Mouse (Mus musculus): ENCODE measurements at regions not wholly inside any gene's neighbourhood (a gene's known extent, or its start where the extent isn't known, plus 50 kb on each side); places are given as distances from the start of the nearest gene placed in this dataset.

- DNase-seq (ENCODE audit: low spot score in 2 of 2): no peak
Measured at GRCm38 (mm10) chr5:11983452-11983851, 65.6 kb downstream of the 4933402N22Rik start.

- no peak for DNase-seq (ENCODE audit: low spot score in 2 of 2)
Measured at GRCm38 (mm10) chr5:11989140-11989539, 71.3 kb downstream of the 4933402N22Rik start.

GRCm38 (mm10) chr5:12000777-12001176 is 82.9 kb downstream of the 4933402N22Rik start:
- DNase-seq (ENCODE audit: low spot score in 2 of 2): no peak

GRCm38 (mm10) chr5:12006473-12006872 is 88.6 kb downstream of the 4933402N22Rik start:
- DNase-seq (ENCODE audit: low spot score in 2 of 2): no peak

GRCm38 (mm10) chr5:12016332-12016731 is 98.5 kb downstream of the 4933402N22Rik start:
- DNase-seq (ENCODE audit: low spot score in 2 of 2): no peak

- DNase-seq (ENCODE audit: low spot score in 2 of 2): no peak
Measured at GRCm38 (mm10) chr5:12020489-12020888, 102.6 kb downstream of the 4933402N22Rik start.

GRCm38 (mm10) chr5:12024705-12025383 is 107.0 kb downstream of the 4933402N22Rik start:
- no peak for DNase-seq (ENCODE audit: low spot score in 2 of 2)

GRCm38 (mm10) chr5:12030002-12030401 is 112.2 kb downstream of the 4933402N22Rik start:
- DNase-seq (ENCODE audit: low spot score in 2 of 2): peak; percentile 8 to 31

GRCm38 (mm10) chr5:12049806-12050205 is 132.0 kb downstream of the 4933402N22Rik start:
- DNase-seq (ENCODE audit: low spot score in 2 of 2): no peak

GRCm38 (mm10) chr5:12080191-12080590 is 162.3 kb downstream of the 4933402N22Rik start:
- DNase-seq (ENCODE audit: low spot score in 2 of 2): no peak

- no peak for DNase-seq (ENCODE audit: low spot score in 2 of 2)
Measured at GRCm38 (mm10) chr5:12093680-12094079, 175.8 kb downstream of the 4933402N22Rik start.

- DNase-seq (ENCODE audit: low spot score in 2 of 2): no peak
Measured at GRCm38 (mm10) chr5:12116587-12117354, 198.9 kb downstream of the 4933402N22Rik start.

GRCm38 (mm10) chr5:12124935-12125334 is 207.1 kb downstream of the 4933402N22Rik start:
- DNase-seq (ENCODE audit: low spot score in 2 of 2): no peak

- DNase-seq (ENCODE audit: low spot score in 2 of 2): no peak
Measured at GRCm38 (mm10) chr5:12127484-12128265, 209.8 kb downstream of the 4933402N22Rik start.

- DNase-seq (ENCODE audit: low spot score in 2 of 2): no peak
Measured at GRCm38 (mm10) chr5:12138961-12139360, 221.1 kb downstream of the 4933402N22Rik start.

GRCm38 (mm10) chr5:12153295-12153694 is 229.9 kb upstream of the Sema3d start:
- DNase-seq (ENCODE audit: low spot score in 2 of 2): no peak

GRCm38 (mm10) chr5:12154551-12155091 is 228.6 kb upstream of the Sema3d start:
- no peak for DNase-seq (ENCODE audit: low spot score in 2 of 2)

- no peak for DNase-seq (ENCODE audit: low spot score in 2 of 2)
Measured at GRCm38 (mm10) chr5:12191681-12192080, 191.5 kb upstream of the Sema3d start.

- DNase-seq (ENCODE audit: low spot score in 2 of 2): no peak
Measured at GRCm38 (mm10) chr5:12207452-12207851, 175.7 kb upstream of the Sema3d start.

GRCm38 (mm10) chr5:12209631-12210030 is 173.6 kb upstream of the Sema3d start:
- DNase-seq (ENCODE audit: low spot score in 2 of 2): no peak

GRCm38 (mm10) chr5:12213448-12213847 is 169.7 kb upstream of the Sema3d start:
- DNase-seq (ENCODE audit: low spot score in 2 of 2): no peak

All from layer of hippocampus, adult 8-10 months (tissue).